Mouse (Mus musculus) hindbrain, embryonic 13.5 days (tissue): Measurements from ENCODE around the gene Vcpkmt. TPM values are rescaled to one million over a fixed set of nuclear protein-coding genes. Genes with fewer than 3 reads are reported as not detected.
"Not testable (repeated sequence)": the region's sequence is repeated elsewhere in the genome, so short reads cannot be mapped to it uniquely, and the experiment has no call there.

ENCODE experiments used
- ATAC-seq: fragments of 200-750 bp; cut with Nextera tagmentation; 2 replicates; pipeline ENCODE4 v1.8.0; 2017; ENCODE audit warnings: moderate TSS enrichment; ENCODE audit not compliant: low FRiP score
- H3K27ac ChIP-seq: fragments of 300-500 bp; sonication (generic); 2 replicates; pipeline ENCODE4 v1.5.1; 2015; ENCODE audit warnings: inconsistent platforms, mild to moderate bottlenecking, moderate library complexity
- H3K27me3 ChIP-seq: fragments of 300-500 bp; sonication (generic); 2 replicates; pipeline ENCODE4 v1.6.1; 2015; ENCODE audit warnings: mild to moderate bottlenecking, inconsistent platforms
- H3K36me3 ChIP-seq: fragments of 300-500 bp; sonication (generic); 2 replicates; pipeline ENCODE4 v1.6.1; 2015; ENCODE audit warnings: mild to moderate bottlenecking, inconsistent platforms
- H3K4me1 ChIP-seq: fragments of 300-500 bp; sonication (generic); replicated peaks from 2 replicates; pipeline ENCODE4 v1.6.1; 2015; ENCODE audit warnings: inconsistent platforms
- H3K4me2 ChIP-seq: fragments of 300-500 bp; sonication (generic); 2 replicates; pipeline ENCODE4 v1.6.1; 2015; ENCODE audit warnings: inconsistent platforms, mild to moderate bottlenecking, moderate library complexity
- H3K4me3 ChIP-seq: fragments of 300-500 bp; sonication (generic); 2 replicates; pipeline ENCODE4 v1.5.1; 2015; ENCODE audit warnings: mild to moderate bottlenecking, inconsistent platforms
- H3K9ac ChIP-seq: fragments of 300-500 bp; sonication (generic); 2 replicates; pipeline ENCODE4 v1.6.1; 2015; ENCODE audit warnings: mild to moderate bottlenecking, inconsistent platforms
- H3K9me3 ChIP-seq: fragments of 300-500 bp; sonication (generic); 2 replicates; pipeline ENCODE4 v1.6.1; 2016; ENCODE audit warnings: inconsistent platforms
- WGBS: fragments of 180-500 bp; shearing (Covaris S2); methylation state at CpG from one replicate; pipeline ENCODE4 v1.1.7; 2015; 5-methylcytosine and 5-hydroxymethylcytosine counted together
- polyA plus RNA-seq: library from polyadenylated mRNA; unstranded; fragments of >200 nt; fragmentation: Nextera tagmentation; extraction: Ambion mirVana; gene quantifications from 2 replicates; pipeline ENCODE4 v1.2.1, GENCODE M21; 2015

Gene Vcpkmt
- polyA plus RNA-seq, 1 experiment from 2014 or later, result 24.4 TPM

DNA sequence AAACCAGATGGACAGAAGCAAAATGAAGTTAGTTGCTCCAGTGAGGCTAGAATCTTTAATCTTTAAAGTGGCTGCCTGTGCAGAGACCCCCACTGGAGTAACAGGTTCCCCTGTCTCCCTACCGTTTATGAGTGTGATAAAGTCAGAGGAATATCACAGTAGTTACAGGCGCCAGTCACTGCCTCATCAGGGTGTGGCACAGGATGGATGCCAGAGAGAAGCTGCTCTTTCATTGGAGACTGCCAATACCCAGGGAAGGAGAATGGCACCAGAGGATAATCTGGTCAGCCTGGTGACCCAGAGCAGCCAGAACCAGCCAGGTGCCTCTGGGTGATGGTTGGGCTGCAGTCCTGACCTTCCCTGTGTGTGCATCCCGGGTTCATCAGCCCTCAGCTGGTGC, 14.6 kb downstream of the Vcpkmt start:
- Histone ChIP-seq H3K4me1 (no peaks in the 10 kb centered on the region), H3K27me3 (no peaks in the 10 kb centered on the region), H3K4me3 (no peak overlapping the region), H3K27ac (no peak overlapping the region), H3K4me2 (no peak overlapping the region), H3K9me3 (no peaks in the 10 kb centered on the region), H3K36me3 (no peaks in the 10 kb centered on the region), H3K9ac (no peak overlapping the region)
- WGBS, result 83% methylated on average over 3 of the region's 3 CpGs
- no peak for ATAC-seq

GRCm38 (mm10) chr12:69561006-69561405, 21.8 kb downstream of the Vcpkmt start:
- not testable (repeated sequence) for ATAC-seq, H3K4me1 ChIP-seq, H3K4me3 ChIP-seq, H3K27me3 ChIP-seq, H3K4me2 ChIP-seq, H3K9ac ChIP-seq, H3K9me3 ChIP-seq, H3K36me3 ChIP-seq, H3K27ac ChIP-seq
- WGBS, result 90% methylated on average over 6 of the region's 6 CpGs

DNA sequence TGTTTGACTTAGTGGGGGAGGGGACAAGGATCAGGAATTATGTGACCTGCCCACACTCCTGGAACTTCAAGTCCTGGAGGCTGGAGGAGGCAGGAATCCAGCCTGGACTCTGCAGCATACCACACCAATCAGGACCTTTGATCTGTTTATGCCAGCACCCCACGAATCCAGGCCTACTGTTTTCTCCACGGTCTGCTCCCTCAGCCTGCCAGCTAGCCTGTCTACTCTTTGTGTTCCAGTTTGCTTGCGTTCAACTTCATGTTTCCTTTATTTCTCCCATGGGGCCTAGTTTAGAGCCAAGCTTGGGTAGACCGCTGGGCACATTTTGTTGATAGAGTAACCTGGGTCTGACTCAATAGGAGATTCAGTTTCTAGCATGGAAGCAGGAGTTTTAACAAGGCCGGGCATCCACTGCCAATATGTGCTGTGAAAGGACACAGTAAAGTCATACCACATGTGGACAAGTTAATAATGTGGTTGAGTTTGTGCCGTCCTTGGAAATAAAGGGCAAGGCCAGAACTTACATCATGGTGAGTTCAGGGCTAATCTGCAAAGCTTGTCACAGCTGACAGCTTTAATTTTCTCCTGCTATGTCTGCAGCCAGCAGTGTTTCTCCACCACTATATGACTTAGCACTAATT, 26.5 kb downstream of the Vcpkmt start:
- Histone ChIP-seq H3K4me2 (no peak overlapping the region), H3K27ac (peak overlapping the region; percentile 40; the same call in 1 of the 2 replicates), H3K27me3 (no peaks in the 10 kb centered on the region), H3K9me3 (no peaks in the 10 kb centered on the region), H3K9ac (no peak overlapping the region), H3K36me3 (no peaks in the 10 kb centered on the region), H3K4me1 (no peaks in the 10 kb centered on the region), H3K4me3 (no peak overlapping the region)
- no peak for ATAC-seq
- 64% methylated on average over 6 of the region's 6 CpGs for WGBS

- Histone ChIP-seq H3K4me1 (0 out of 2 replicates have a peak, but pooled peaks cover 3% of the 10 kb centered on the region), H3K27me3 (no peaks in the 10 kb centered on the region), H3K36me3 (no peaks in the 10 kb centered on the region), H3K9me3 (no peaks in the 10 kb centered on the region), H3K27ac (no peak overlapping the region), H3K4me3 (no peak overlapping the region), H3K4me2 (no peak overlapping the region), H3K9ac (no peak overlapping the region)
- 81% methylated on average over 13 of the region's 13 CpGs for WGBS
- no peak for ATAC-seq
Measured at GRCm38 (mm10) chr12:69545456-69546178, 37.2 kb downstream of the Vcpkmt start.

DNA sequence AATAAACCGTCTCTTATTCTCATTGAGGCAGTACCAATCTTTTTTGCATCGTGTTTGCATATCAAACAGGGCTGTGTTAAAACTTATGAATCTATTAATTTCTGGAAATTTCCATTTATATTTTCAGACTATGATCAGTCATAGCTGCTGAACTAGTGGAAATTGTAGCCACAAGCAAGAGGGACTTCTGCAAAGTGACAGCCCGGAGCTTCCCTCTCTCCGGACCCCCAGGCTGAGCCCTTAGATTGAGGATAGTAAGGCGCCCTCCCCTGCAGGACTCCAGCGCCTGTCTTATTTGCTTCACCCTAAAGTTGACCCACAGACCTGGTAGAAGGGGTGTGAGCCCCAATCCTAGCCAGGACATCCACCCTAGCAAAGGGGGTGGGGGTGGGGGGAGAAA, 37.8 kb downstream of the Vcpkmt start:
- Histone ChIP-seq H3K27ac (no peak overlapping the region), H3K4me2 (no peak overlapping the region), H3K9me3 (no peaks in the 10 kb centered on the region), H3K4me1 (0 out of 2 replicates have a peak, but pooled peaks cover 3% of the 10 kb centered on the region), H3K36me3 (no peaks in the 10 kb centered on the region), H3K27me3 (no peaks in the 10 kb centered on the region), H3K9ac (no peak overlapping the region), H3K4me3 (no peak overlapping the region)
- 88% methylated on average over 6 of the region's 6 CpGs for WGBS
- ATAC-seq, result no peak

DNA sequence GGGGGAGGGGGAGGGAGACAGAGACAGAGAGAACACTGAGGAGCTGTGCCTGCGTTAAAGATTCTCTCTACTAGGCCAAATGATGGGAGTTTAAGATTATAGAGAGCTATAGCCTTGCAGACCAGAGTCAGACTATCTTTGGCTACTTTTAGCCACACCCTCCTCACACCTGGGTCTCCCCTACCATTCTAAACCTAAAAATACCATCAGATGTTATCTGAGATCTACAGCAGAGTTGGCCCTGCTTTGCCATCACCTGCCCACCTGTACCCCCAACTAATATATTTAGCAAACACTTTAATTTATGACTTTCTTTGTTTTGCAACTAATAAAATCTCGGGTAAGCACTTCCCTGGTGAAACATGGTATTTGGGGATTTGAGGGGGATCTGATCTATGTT, 38.3 kb downstream of the Vcpkmt start:
- ATAC-seq, result no peak
- no peaks in the 10 kb centered on the region for H3K9me3 ChIP-seq
- no peak overlapping the region for H3K9ac ChIP-seq
- 0 out of 2 replicates have a peak, but pooled peaks cover 3% of the 10 kb centered on the region for H3K4me1 ChIP-seq
- no peak overlapping the region for H3K27ac ChIP-seq
- H3K4me3 ChIP-seq, result no peak overlapping the region
- 62% methylated on average over 2 of the region's 2 CpGs for WGBS
- no peaks in the 10 kb centered on the region for H3K36me3 ChIP-seq
- H3K4me2 ChIP-seq, result no peak overlapping the region
- no peaks in the 10 kb centered on the region for H3K27me3 ChIP-seq

GRCm38 (mm10) chr12:69542376-69542775, 40.5 kb downstream of the Vcpkmt start:
- 94% methylated on average over 8 of the region's 8 CpGs for WGBS
- ATAC-seq, result no peak

DNA sequence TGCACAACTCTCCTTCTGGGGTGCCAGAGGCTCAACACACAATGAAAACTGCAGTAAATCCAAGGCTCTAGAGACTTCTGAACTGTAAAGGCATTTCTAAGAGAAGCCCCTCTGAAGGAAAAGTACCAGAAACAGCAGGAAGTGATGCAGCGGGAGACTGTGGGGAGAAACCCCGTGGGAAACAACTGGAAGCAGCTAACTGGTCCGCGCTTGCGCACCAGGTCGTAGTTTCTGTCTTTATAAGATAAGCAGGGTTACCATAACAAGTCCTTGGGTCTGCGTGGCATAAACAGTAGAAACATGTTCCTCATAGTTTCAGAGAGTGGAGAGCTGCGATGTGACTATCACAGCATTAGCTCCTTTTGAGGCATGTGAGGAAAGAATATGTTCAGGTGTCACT, 41.2 kb downstream of the Vcpkmt start:
- Histone ChIP-seq H3K27ac (no peak overlapping the region), H3K36me3 (no peaks in the 10 kb centered on the region), H3K4me2 (no peak overlapping the region), H3K4me1 (peaks cover 19% of the 10 kb centered on the region), H3K9ac (no peak overlapping the region), H3K27me3 (0 out of 2 replicates have a peak, but pooled peaks cover 2% of the 10 kb centered on the region), H3K4me3 (no peak overlapping the region), H3K9me3 (no peaks in the 10 kb centered on the region)
- no peak for ATAC-seq
- 75% methylated on average over 8 of the region's 8 CpGs for WGBS

More at GRCm38 (mm10) chr12:69542376-69542775, 40.5 kb downstream of the Vcpkmt start:
- Histone ChIP-seq H3K27me3 (0 out of 2 replicates have a peak, but pooled peaks cover 2% of the 10 kb centered on the region), H3K4me2 (no peak overlapping the region), H3K9ac (no peak overlapping the region), H3K4me1 (peaks cover 16% of the 10 kb centered on the region), H3K36me3 (no peaks in the 10 kb centered on the region), H3K27ac (no peak overlapping the region), H3K9me3 (no peaks in the 10 kb centered on the region), H3K4me3 (no peak overlapping the region)

DNA sequence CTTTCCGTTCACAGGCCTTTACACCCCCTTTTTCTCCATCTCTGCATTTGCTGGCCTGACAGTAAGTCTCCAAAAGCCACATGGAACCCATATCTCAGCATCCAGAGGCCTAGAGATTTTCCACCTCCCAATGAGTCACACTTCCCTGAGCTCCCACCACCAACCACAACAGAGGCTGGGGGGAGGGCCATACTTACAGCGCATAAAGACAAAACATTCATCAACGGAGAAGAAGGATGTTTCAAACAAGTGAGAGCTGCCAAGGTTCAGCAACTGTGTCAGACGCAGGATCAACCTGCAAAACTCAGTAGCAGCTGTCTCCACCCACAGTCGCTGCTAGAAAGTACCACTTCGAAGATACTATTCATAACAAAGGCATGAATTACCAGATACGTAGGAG, 43.5 kb downstream of the Vcpkmt start:
- Histone ChIP-seq H3K9ac (no peak overlapping the region), H3K4me1 (peaks cover 19% of the 10 kb centered on the region), H3K4me2 (no peak overlapping the region), H3K27me3 (0 out of 2 replicates have a peak, but pooled peaks cover 2% of the 10 kb centered on the region), H3K27ac (no peak overlapping the region), H3K4me3 (no peak overlapping the region), H3K36me3 (no peaks in the 10 kb centered on the region), H3K9me3 (no peaks in the 10 kb centered on the region)
- ATAC-seq, result no peak
- WGBS, result 62% methylated on average over 7 of the region's 7 CpGs

GRCm38 (mm10) chr12:69538362-69538950, 44.4 kb downstream of the Vcpkmt start:
- no peak for ATAC-seq
- Histone ChIP-seq H3K27ac (peak overlapping the region; percentile 68), H3K36me3 (no peaks in the 10 kb centered on the region), H3K27me3 (0 out of 2 replicates have a peak, but pooled peaks cover 2% of the 10 kb centered on the region), H3K4me3 (no peak overlapping the region), H3K9me3 (no peaks in the 10 kb centered on the region), H3K4me1 (peaks cover 19% of the 10 kb centered on the region), H3K9ac (no peak overlapping the region), H3K4me2 (no peak overlapping the region)
- WGBS, result 70% methylated on average over 4 of the region's 4 CpGs

DNA sequence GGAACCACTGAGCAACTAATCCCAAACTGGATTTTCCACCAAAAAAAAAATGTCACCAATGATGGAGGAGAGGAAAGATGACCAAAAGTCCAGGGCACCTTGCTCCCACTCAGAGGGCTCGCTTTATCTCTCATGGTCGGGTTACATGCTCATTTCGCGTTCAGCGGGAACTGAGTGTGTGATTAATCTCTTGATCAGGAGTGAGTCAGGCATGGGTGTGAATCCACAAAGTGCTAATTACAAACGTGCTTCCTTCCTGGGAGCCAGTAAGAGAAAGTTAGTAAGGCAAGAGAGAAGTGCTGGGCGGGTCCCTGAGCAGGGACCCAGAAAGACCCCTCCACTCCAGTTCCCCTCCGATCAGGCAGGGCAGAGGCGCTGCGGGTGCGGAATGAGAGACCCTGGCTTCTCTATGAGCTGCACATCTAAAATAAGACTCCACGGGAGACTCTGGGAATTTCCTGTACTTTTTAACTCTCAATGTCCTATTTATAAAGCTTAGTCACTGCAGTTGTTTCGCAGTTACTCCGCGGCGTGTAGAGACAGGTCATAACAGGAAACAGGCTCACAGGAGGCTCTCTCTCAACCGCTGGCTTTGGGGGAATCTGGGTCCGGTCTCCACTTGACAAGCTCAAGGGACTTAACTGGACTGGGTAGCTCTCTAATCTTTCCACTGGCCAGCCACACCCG, 45.0 kb downstream of the Vcpkmt start:
- H3K9ac ChIP-seq, result no peak overlapping the region
- 0 out of 2 replicates have a peak, but pooled peaks cover 2% of the 10 kb centered on the region for H3K27me3 ChIP-seq
- peaks cover 19% of the 10 kb centered on the region for H3K4me1 ChIP-seq
- peak overlapping the region; percentile 68 for H3K27ac ChIP-seq
- ATAC-seq, result no peak
- H3K4me2 ChIP-seq, result no peak overlapping the region
- H3K36me3 ChIP-seq, result no peaks in the 10 kb centered on the region
- no peaks in the 10 kb centered on the region for H3K9me3 ChIP-seq
- 65% methylated on average over 19 of the region's 19 CpGs for WGBS
- no peak overlapping the region for H3K4me3 ChIP-seq

DNA sequence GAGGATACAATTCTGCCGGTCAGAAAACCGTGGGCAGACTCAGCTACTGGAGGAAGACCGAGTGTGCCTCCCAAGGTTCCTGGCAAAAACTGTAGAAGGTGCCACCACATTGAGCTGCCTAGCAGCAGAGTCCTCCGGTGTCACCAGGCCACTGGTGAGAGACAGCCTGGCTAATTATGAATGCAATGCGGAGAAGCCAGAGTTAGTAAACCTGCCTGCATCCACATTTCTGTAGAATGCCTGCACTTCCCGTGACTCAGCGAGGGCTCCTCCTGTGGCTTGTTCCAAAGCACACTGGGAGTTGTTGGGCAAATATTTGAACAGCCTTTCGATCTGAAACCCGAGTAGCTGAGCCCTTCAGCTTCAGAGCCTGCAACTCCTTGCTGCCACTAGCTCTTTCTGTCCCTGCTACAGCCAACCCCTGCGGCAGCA, 45.6 kb downstream of the Vcpkmt start:
- Histone ChIP-seq H3K4me3 (no peak overlapping the region), H3K36me3 (no peaks in the 10 kb centered on the region), H3K27me3 (0 out of 2 replicates have a peak, but pooled peaks cover 2% of the 10 kb centered on the region), H3K9ac (no peak overlapping the region), H3K9me3 (no peaks in the 10 kb centered on the region), H3K4me2 (no peak overlapping the region), H3K27ac (peak overlapping the region; percentile 68), H3K4me1 (peaks cover 19% of the 10 kb centered on the region)
- 31% methylated on average over 10 of the region's 10 CpGs for WGBS
- ATAC-seq, result no peak
